Mouse (Mus musculus): ENCODE results near the gene Psg21. TPM values are rescaled to one million over a fixed set of nuclear protein-coding genes. Genes with fewer than 3 reads are reported as not detected.

The Psg21 gene
- not detected for polyA plus RNA-seq (2014; fragmentation: Illumina TruSeq; extraction: RNeasy Lipid Tissue Mini Kit (QIAGEN cat#74804); ENCODE audit: low read depth, low replicate concordance)

GRCm38 (mm10) chr7:18656625-18657024 lies at the start of gene Psg21:
Psg21 (minus strand) TSS chr7:18656725.

GRCm38 (mm10) chr7:18686085-18686484 lies 29.6 kb upstream of the Psg21 start, which contains the start of gene Psg20:
Psg20 (minus strand) TSS chr7:18686185.

GRCm38 (mm10) chr7:18616401-18616800 lies 40.1 kb downstream of the Psg21 start, which contains the start of gene Psg23:
Psg23 (minus strand) TSS chr7:18616501.

Other genes starting within 250 kb of the Psg21 start
- not detected for gene Psg28, start 224.7 kb downstream of the Psg21 start, polyA plus RNA-seq (2014; fragmentation: Illumina TruSeq; extraction: RNeasy Lipid Tissue Mini Kit (QIAGEN cat#74804); ENCODE audit: low read depth, low replicate concordance)
- gene Psg26, start 172.5 kb downstream of the Psg21 start, polyA plus RNA-seq (2014; fragmentation: Illumina TruSeq; extraction: RNeasy Lipid Tissue Mini Kit (QIAGEN cat#74804); ENCODE audit: low read depth, low replicate concordance): not detected
- not detected for gene Psg25, start 124.5 kb downstream of the Psg21 start, polyA plus RNA-seq (2014; fragmentation: Illumina TruSeq; extraction: RNeasy Lipid Tissue Mini Kit (QIAGEN cat#74804); ENCODE audit: low read depth, low replicate concordance)
- gene Psg27, start 89.4 kb downstream of the Psg21 start, polyA plus RNA-seq (2014; fragmentation: Illumina TruSeq; extraction: RNeasy Lipid Tissue Mini Kit (QIAGEN cat#74804); ENCODE audit: low read depth, low replicate concordance): not detected
- gene Psg23, start 40.2 kb downstream of the Psg21 start, polyA plus RNA-seq (2014; fragmentation: Illumina TruSeq; extraction: RNeasy Lipid Tissue Mini Kit (QIAGEN cat#74804); ENCODE audit: low read depth, low replicate concordance): not detected
- not detected for gene Psg20, start 29.5 kb upstream of the Psg21 start, polyA plus RNA-seq (2014; fragmentation: Illumina TruSeq; extraction: RNeasy Lipid Tissue Mini Kit (QIAGEN cat#74804); ENCODE audit: low read depth, low replicate concordance)
- not detected for gene Psg22, start 61.4 kb upstream of the Psg21 start, polyA plus RNA-seq (2014; fragmentation: Illumina TruSeq; extraction: RNeasy Lipid Tissue Mini Kit (QIAGEN cat#74804); ENCODE audit: low read depth, low replicate concordance)
- not detected for gene Psg19, start 141.8 kb upstream of the Psg21 start, polyA plus RNA-seq (2014; fragmentation: Illumina TruSeq; extraction: RNeasy Lipid Tissue Mini Kit (QIAGEN cat#74804); ENCODE audit: low read depth, low replicate concordance)
- not detected for gene Psg17, start 164.9 kb upstream of the Psg21 start, polyA plus RNA-seq (2014; fragmentation: Illumina TruSeq; extraction: RNeasy Lipid Tissue Mini Kit (QIAGEN cat#74804); ENCODE audit: low read depth, low replicate concordance)
- gene Mill2, start 183.2 kb upstream of the Psg21 start, polyA plus RNA-seq (2014; fragmentation: Illumina TruSeq; extraction: RNeasy Lipid Tissue Mini Kit (QIAGEN cat#74804); ENCODE audit: low read depth, low replicate concordance): 8.8 TPM
- not detected for gene Pglyrp1, start 214.6 kb upstream of the Psg21 start, polyA plus RNA-seq (2014; fragmentation: Illumina TruSeq; extraction: RNeasy Lipid Tissue Mini Kit (QIAGEN cat#74804); ENCODE audit: low read depth, low replicate concordance)